ENCODE assay signal across 21 mouse cellular contexts in genomic region chr14:54068684-54069083, GRCm38 (mm10).
DNase-seq lines count a peak whose midpoint lies in the region; ATAC-seq and TF ChIP-seq lines count a peak whose summit lies in the region.
"Had no signal": no experiment of that assay in that cellular context is flagged by ENCODE, and none has a peak within 500 bp of the region (broad histone marks: within the 10 kb centered on the region; RNA-seq: fewer than 3 reads in every experiment).

No protein-coding gene starts in this region.

- H3K4me2 ChIP-seq in hindbrain, embryonic 14.5 days (replicated peaks) = no peak overlapping the region
- no peak overlapping the region for H3K4me2 ChIP-seq in hindbrain, embryonic 12.5 days (replicated peaks)
- peak overlapping the region; percentile 32 for H3K4me2 ChIP-seq in liver, embryonic 14.5 days (ENCODE audit: low read depth)
- H3K4me2 ChIP-seq: heart, embryonic 15.5 days had no signal

- no peak for DNase-seq in hindbrain, embryonic 14.5 days (ENCODE audit: low spot score)
- peak; percentile 10 for DNase-seq in MEL (ENCODE audit: low read depth, low spot score)
- DNase-seq in liver, embryonic 14.5 days (ENCODE audit: low read depth in 3 of 3, low spot score in 3 of 3) = peak; percentile 28 to 59 (median 29)
- no peak for DNase-seq in adrenal gland, postnatal 10 days
- DNase-seq in urinary bladder, postnatal 36 days (ENCODE audit: low spot score in 2 of 2) = no peak
- DNase-seq in right cerebral cortex, postnatal 4 days = no peak
- DNase-seq: adrenal gland, postnatal 36 days; cerebellum, postnatal 14 days; gastrocnemius, adult 2 months; layer of hippocampus, postnatal 36 days; left cerebral cortex, postnatal 4 days; lung, adult 18-20 months; retina, postnatal 1 day; thymus, postnatal 14 days had no signal

- no peak for TF ChIP-seq POLR2A in MEL (IDR thresholded peaks at IDR 0.05; ENCODE audit: control insufficient read depth in 1 of 2, insufficient read depth in 1 of 2, low read depth in 1 of 2, low read length in 2 of 2, poor library complexity in 1 of 2)

- H3K9me3 ChIP-seq in hindbrain, embryonic 14.5 days (ENCODE audit: control insufficient read depth, low read length) = no peaks in the 10 kb centered on the region
- H3K9me3 ChIP-seq in hindbrain, embryonic 12.5 days (replicated peaks) = no peaks in the 10 kb centered on the region
- H3K9me3 ChIP-seq in MEL (replicated peaks; ENCODE audit: insufficient read depth, low read length) = no peaks in the 10 kb centered on the region
- no peaks in the 10 kb centered on the region for H3K9me3 ChIP-seq in liver, embryonic 14.5 days (ENCODE audit: control insufficient read depth, low read length)
- H3K9me3 ChIP-seq: heart, embryonic 15.5 days had no signal

- ATAC-seq in hindbrain, embryonic 14.5 days (ENCODE audit: low FRiP score) = peak; percentile 44; the same call in 1 of the 2 replicates
- no peak; the same call in 1 of the 2 replicates for ATAC-seq in hindbrain, embryonic 12.5 days (ENCODE audit: low FRiP score)
- peak; percentile 36; the same call in 1 of the 2 replicates for ATAC-seq in common myeloid progenitor, adult 5-6 weeks (replicated peaks; ENCODE audit: low read depth, poor library complexity, severe bottlenecking)
- ATAC-seq in liver, embryonic 14.5 days (ENCODE audit: insufficient read depth) = peak; percentile 74
- ATAC-seq: forebrain, embryonic 16.5 days; intestine, postnatal 0 days had no signal

- H3K4me1 ChIP-seq in hindbrain, embryonic 14.5 days (replicated peaks; ENCODE audit: control insufficient read depth, insufficient read depth, low read length) = peaks cover 6% of the 10 kb centered on the region; the same call in 1 of the 2 replicates
- H3K4me1 ChIP-seq in hindbrain, embryonic 12.5 days = 0 out of 2 replicates have a peak, but pooled peaks cover 6% of the 10 kb centered on the region
- peaks cover 0 to under 1% of the 10 kb centered on the region in 2 experiments; a peak in 1 of 4 replicates for H3K4me1 ChIP-seq in MEL (ENCODE audit: control insufficient read depth in 1 of 2, insufficient read depth in 2 of 2, low read length in 2 of 2)
- peaks cover 48 to 60% of the 10 kb centered on the region in 2 experiments for H3K4me1 ChIP-seq in liver, embryonic 14.5 days (replicated peaks; ENCODE audit: control insufficient read depth in 2 of 2, insufficient read depth in 2 of 2, low read length in 1 of 2)

- WGBS in hindbrain, embryonic 14.5 days = 87% methylated on average over 1 of the region's 1 CpGs
- 92% methylated on average over 1 of the region's 1 CpGs for WGBS in hindbrain, embryonic 12.5 days
- 43% methylated on average over 1 of the region's 1 CpGs for WGBS in liver, embryonic 14.5 days (ENCODE audit: insufficient replicate concordance)

- no peak for TF ChIP-seq RAD21 in MEL (IDR thresholded peaks at IDR 0.05; ENCODE audit: low read depth, low read length)

- H3K27me3 ChIP-seq in hindbrain, embryonic 14.5 days (ENCODE audit: control insufficient read depth, insufficient read depth, low read length) = no peaks in the 10 kb centered on the region
- no peaks in the 10 kb centered on the region for H3K27me3 ChIP-seq in hindbrain, embryonic 12.5 days
- H3K27me3 ChIP-seq in MEL (ENCODE audit: control insufficient read depth in 1 of 2, insufficient read depth in 2 of 2, low read length in 2 of 2) = peaks cover 0 to 2% of the 10 kb centered on the region in 2 experiments; a peak in 2 of 4 replicates
- peaks cover 3% of the 10 kb centered on the region; the same call in 1 of the 2 replicates for H3K27me3 ChIP-seq in liver, embryonic 14.5 days (ENCODE audit: control insufficient read depth, insufficient read depth, low read length)
- H3K27me3 ChIP-seq: heart, embryonic 15.5 days had no signal

- H3K79me2 ChIP-seq in MEL (ENCODE audit: control insufficient read depth, insufficient read depth, low read length, poor library complexity) = no peaks in the 10 kb centered on the region

- no peak overlapping the region for H3K9ac ChIP-seq in hindbrain, embryonic 14.5 days
- H3K9ac ChIP-seq in hindbrain, embryonic 12.5 days = no peak overlapping the region
- H3K9ac ChIP-seq in MEL (ENCODE audit: control insufficient read depth, low read depth, low read length, poor library complexity, severe bottlenecking) = no peak overlapping the region
- H3K9ac ChIP-seq in liver, embryonic 14.5 days (replicated peaks) = no peak overlapping the region
- H3K9ac ChIP-seq: heart, embryonic 15.5 days had no signal

- no peak for TF ChIP-seq CTCF in MEL (IDR thresholded peaks at IDR 0.05 in 2 of 3, conservative IDR thresholded peaks at IDR 0.05 in 1 of 3; ENCODE audit: control insufficient read depth in 1 of 3, insufficient read depth in 1 of 3, low read depth in 2 of 3, low read length in 3 of 3, poor library complexity in 1 of 3, severe bottlenecking in 1 of 3)
- no peak for TF ChIP-seq CTCF in liver, embryonic 14.5 days (IDR thresholded peaks at IDR 0.05; ENCODE audit: low read depth)

- no peak for TF ChIP-seq EP300 in MEL (IDR thresholded peaks at IDR 0.05; ENCODE audit: low read depth in 1 of 2, low read length in 2 of 2)
- peak; percentile 80 for TF ChIP-seq EP300 in liver, embryonic 14.5 days (IDR thresholded peaks at IDR 0.05; ENCODE audit: low read depth)

- H3K36me3 ChIP-seq in hindbrain, embryonic 14.5 days (replicated peaks; ENCODE audit: control insufficient read depth, insufficient read depth) = no peaks in the 10 kb centered on the region
- no peaks in the 10 kb centered on the region for H3K36me3 ChIP-seq in hindbrain, embryonic 12.5 days
- 0 out of 4 replicates have a peak, but pooled peaks cover 0 to 2% of the 10 kb centered on the region in 2 experiments for H3K36me3 ChIP-seq in MEL (ENCODE audit: control insufficient read depth in 1 of 2, insufficient read depth in 2 of 2, low read length in 2 of 2)
- H3K36me3 ChIP-seq in liver, embryonic 14.5 days (replicated peaks; ENCODE audit: control insufficient read depth, insufficient read depth, low read depth) = no peaks in the 10 kb centered on the region
- H3K36me3 ChIP-seq: heart, embryonic 15.5 days had no signal

- H3K27ac ChIP-seq in hindbrain, embryonic 14.5 days = no peak overlapping the region
- no peak overlapping the region for H3K27ac ChIP-seq in hindbrain, embryonic 12.5 days
- no peak overlapping the region for H3K27ac ChIP-seq in MEL (ENCODE audit: control insufficient read depth, low read depth, low read length)
- peak overlapping the region; percentile 54 for H3K27ac ChIP-seq in liver, embryonic 14.5 days
- H3K27ac ChIP-seq: gastrocnemius, adult 2 months; heart, embryonic 15.5 days; kidney, postnatal 0 days had no signal

- H3K4me3 ChIP-seq in hindbrain, embryonic 14.5 days (replicated peaks; ENCODE audit: low read length) = no peak overlapping the region
- no peak overlapping the region for H3K4me3 ChIP-seq in hindbrain, embryonic 12.5 days
- H3K4me3 ChIP-seq in MEL (ENCODE audit: control insufficient read depth in 1 of 2, insufficient read depth in 1 of 2, low read depth in 2 of 2, low read length in 2 of 2) = no peak overlapping the region
- no peak overlapping the region for H3K4me3 ChIP-seq in liver, embryonic 14.5 days (ENCODE audit: insufficient read depth in 1 of 2, low read depth in 2 of 2, low read length in 2 of 2)
- H3K4me3 ChIP-seq: gastrocnemius, adult 2 months; heart, embryonic 15.5 days; myocyte had no signal

TF ChIP-seq in MEL, 35 proteins besides CTCF, POLR2A, EP300 and RAD21:
- TF ChIP-seq USF2 (IDR thresholded peaks at IDR 0.05; ENCODE audit: borderline replicate concordance in 1 of 2, insufficient read depth in 1 of 2, low read depth in 1 of 2, low read length in 2 of 2) (no peak), TCF12 (IDR thresholded peaks at IDR 0.05; ENCODE audit: low read depth, low read length) (no peak), SMC3 (IDR thresholded peaks at IDR 0.05; ENCODE audit: low read depth, low read length) (no peak), TBP (IDR thresholded peaks at IDR 0.05; ENCODE audit: low read depth, low read length) (no peak), MYB (IDR thresholded peaks at IDR 0.05; ENCODE audit: low read depth, low read length) (no peak), CHD2 (IDR thresholded peaks at IDR 0.05; ENCODE audit: low read length) (no peak), MAX (IDR thresholded peaks at IDR 0.05; ENCODE audit: low read length) (no peak), BHLHE40 (IDR thresholded peaks at IDR 0.05; ENCODE audit: borderline replicate concordance, low read depth, low read length) (no peak)
TF ChIP-seq in MEL: peak in this region for 0.

Comparison
In these comparisons a context has a peak if more than half of its experiments do, and no peak if none do; other contexts are left out.
1. DNase-seq: peak in MEL (single experiment) and liver, embryonic 14.5 days (3 of 3); none in hindbrain, embryonic 14.5 days (single experiment), adrenal gland, postnatal 10 days (single experiment), urinary bladder, postnatal 36 days (0 of 2) and right cerebral cortex, postnatal 4 days (single experiment).